Mouse (Mus musculus) ES-E14 (cell line): ENCODE results near the gene Spaca7. TPM values are rescaled to one million over a fixed set of nuclear protein-coding genes. Genes with fewer than 3 reads are reported as not detected.

Experiments
- DNase-seq: peaks from one replicate; pipeline ENCODE4 v3.0.0-alpha.2; 2013; ENCODE audit warnings: low read depth, low spot score
- H3K27ac ChIP-seq: 2 replicates; pipeline ENCODE4 v1.5.1; 2012; ENCODE audit warnings: low read depth, mild to moderate bottlenecking, low read length, moderate library complexity, mixed read lengths; ENCODE audit not compliant: poor library complexity, insufficient read depth, severe bottlenecking
- H3K36me3 ChIP-seq: 2 replicates; pipeline ENCODE4 v1.6.1; 2012; ENCODE audit warnings: mild to moderate bottlenecking, low read length, moderate library complexity, mixed read lengths; ENCODE audit not compliant: control insufficient read depth, poor library complexity, insufficient read depth, severe bottlenecking
- H3K4me1 ChIP-seq, 2 experiments: fragments of 150-350 bp in 1 of 2; sonication (generic) in 1 of 2; 2 replicates each; pipeline ENCODE4 v1.6.1; 2012; ENCODE audit warnings: low read length in 2 of 2, mild to moderate bottlenecking in 1 of 2, mixed read lengths in 1 of 2; ENCODE audit not compliant: control insufficient read depth in 2 of 2, insufficient read depth in 2 of 2, poor library complexity in 1 of 2
- H3K4me3 ChIP-seq, 2 experiments: fragments of 150-350 bp in 1 of 2; sonication (generic) in 1 of 2; 2 replicates each; pipeline ENCODE4 v1.5.1; 2012; ENCODE audit warnings: low read length in 2 of 2, low read depth in 1 of 2, mild to moderate bottlenecking in 1 of 2, mixed read lengths in 1 of 2; ENCODE audit not compliant: insufficient read depth in 1 of 2, poor library complexity in 1 of 2, severe bottlenecking in 1 of 2
- H3K9ac ChIP-seq: 2 replicates; pipeline ENCODE4 v1.6.1; 2012; ENCODE audit warnings: low read depth, mild to moderate bottlenecking, low read length, mixed read lengths; ENCODE audit not compliant: poor library complexity, insufficient read depth, severe bottlenecking
- H3K9me3 ChIP-seq: fragments of 150-350 bp; sonication (generic); 2 replicates; pipeline ENCODE4 v1.6.1; 2012; ENCODE audit warnings: low read depth, mild to moderate bottlenecking, low read length; ENCODE audit not compliant: control insufficient read depth, insufficient read depth
- CHD2 ChIP-seq: IDR thresholded peaks from 2 replicates; pipeline ENCODE4 v1.6.1; 2014; ENCODE audit warnings: mild to moderate bottlenecking, low read depth, low read length, inconsistent platforms
- HCFC1 ChIP-seq: IDR thresholded peaks from 2 replicates; pipeline ENCODE4 v1.6.1; 2012; ENCODE audit warnings: low read length, inconsistent platforms, borderline replicate concordance; ENCODE audit not compliant: insufficient read depth
- MAFK ChIP-seq: IDR thresholded peaks from 2 replicates; pipeline ENCODE4 v1.6.1; 2014; ENCODE audit warnings: mild to moderate bottlenecking, low read depth, low read length, inconsistent platforms; ENCODE audit not compliant: insufficient read depth
- ZC3H11A ChIP-seq: IDR thresholded peaks from 2 replicates; pipeline ENCODE4 v1.6.1; 2012; ENCODE audit warnings: low read depth, mild to moderate bottlenecking, inconsistent platforms, low read length, borderline replicate concordance
- ZNF384 ChIP-seq: IDR thresholded peaks from 2 replicates; pipeline ENCODE4 v1.6.1; 2012; ENCODE audit warnings: low read depth, low read length, inconsistent platforms
- in situ Hi-C, 2 experiments: fragments of 600-800 bp; cut with MboI; formaldehyde crosslinking; loops; one replicate each; pipeline ENCODE4 v1.15.1; 2025; ENCODE audit warnings: low sequenced_read_pairs in 2 of 2, inconsistent platforms in 1 of 2; ENCODE audit not compliant: unreplicated experiment in 2 of 2
- total RNA-seq: library from RNA; depleted of rRNA; stranded (reverse); fragments of 300-350 nt; gene quantifications from 2 replicates; pipeline ENCODE4 v1.2.3, GENCODE M21; 2012; rRNA removed

Spaca7 gene
- total RNA-seq, 1 experiment = not detected

GRCm38 (mm10) chr8:12648951-12649350 lies 76.1 kb downstream of the Spaca7 start:
- H3K36me3 ChIP-seq = peaks cover 22% of the 10 kb centered on the region
- in situ Hi-C loops = no loop called here

More at GRCm38 (mm10) chr8:12648951-12649350, 76.1 kb downstream of the Spaca7 start:
- H3K9me3 ChIP-seq = no peaks in the 10 kb centered on the region
- no peak overlapping the region for H3K4me3 ChIP-seq
- TF ChIP-seq CHD2 (no peak), ZNF384 (no peak), ZC3H11A (no peak), HCFC1 (no peak), MAFK (no peak)
- H3K27ac ChIP-seq = no peak overlapping the region
- no peak for DNase-seq
- H3K4me1 ChIP-seq = peaks cover 1 to 5% of the 10 kb centered on the region in 2 experiments; a peak in 1 of 4 replicates
- H3K9ac ChIP-seq = no peak overlapping the region

Other genes starting within 250 kb of the Spaca7 start
- gene Sox1, start 177.7 kb upstream of the Spaca7 start, total RNA-seq = 0.63 and 1.0 TPM in 2 replicates
- 24.5 and 26.3 TPM in 2 replicates for gene Tubgcp3, start 99.2 kb downstream of the Spaca7 start, total RNA-seq
- gene Atp11a, start 184.0 kb downstream of the Spaca7 start, total RNA-seq = 65.9 and 113 TPM in 2 replicates